Mouse (Mus musculus) heart, postnatal 0 days (tissue): ENCODE data around the gene Hes7. TPM values are rescaled to one million over a fixed set of nuclear protein-coding genes. Genes with fewer than 3 reads are reported as not detected.

Experiments
- ATAC-seq: fragments of 200-750 bp; cut with Nextera tagmentation; 2 replicates; pipeline ENCODE4 v1.8.0; 2017; ENCODE audit warnings: low read depth, moderate number of reproducible peaks, moderate library complexity; ENCODE audit not compliant: insufficient read depth
- DNase-seq: peaks from one replicate; pipeline ENCODE4 v3.0.0-alpha.2; 2016; ENCODE audit warnings: low spot score
- H3K27ac ChIP-seq: fragments of 300-500 bp; sonication (generic); 2 replicates; pipeline ENCODE4 v1.5.1; 2014; ENCODE audit warnings: low read depth, mild to moderate bottlenecking
- H3K27me3 ChIP-seq: fragments of 300-500 bp; sonication (generic); 2 replicates; pipeline ENCODE4 v1.6.1; 2014; ENCODE audit warnings: low read length, mixed read lengths; ENCODE audit not compliant: control insufficient read depth, insufficient read depth
- H3K36me3 ChIP-seq: fragments of 300-500 bp; sonication (generic); replicated peaks from 2 replicates; pipeline ENCODE4 v1.6.1; 2014; ENCODE audit warnings: low read length, mixed read lengths; ENCODE audit not compliant: control insufficient read depth, insufficient read depth
- H3K4me1 ChIP-seq: fragments of 300-500 bp; sonication (generic); 2 replicates; pipeline ENCODE4 v1.6.1; 2014; ENCODE audit warnings: antibody characterized with exemption; ENCODE audit not compliant: control insufficient read depth, insufficient read depth
- H3K4me2 ChIP-seq: fragments of 300-500 bp; sonication (generic); 2 replicates; pipeline ENCODE4 v1.6.1; 2014; ENCODE audit warnings: low read depth, mild to moderate bottlenecking, low read length, moderate library complexity
- H3K4me3 ChIP-seq: fragments of 300-500 bp; sonication (generic); 2 replicates; pipeline ENCODE4 v1.5.1; 2014; ENCODE audit warnings: low read depth, low read length
- H3K9ac ChIP-seq: fragments of 300-500 bp; sonication (generic); replicated peaks from 2 replicates; pipeline ENCODE4 v1.6.1; 2014; ENCODE audit warnings: low read depth, low read length, mixed read lengths
- H3K9me3 ChIP-seq: fragments of 300-500 bp; sonication (generic); replicated peaks from 2 replicates; pipeline ENCODE4 v1.6.1; 2016; ENCODE audit warnings: low read length; ENCODE audit not compliant: control insufficient read depth
- CTCF ChIP-seq: IDR thresholded peaks from 2 replicates; pipeline ENCODE4 v1.5.1; 2016; ENCODE audit warnings: antibody characterized with exemption, control low read depth, low read depth
- EP300 ChIP-seq: IDR thresholded peaks from 2 replicates; pipeline ENCODE4 v1.6.1; 2016; ENCODE audit warnings: antibody characterized with exemption, low read depth
- WGBS: fragments of 180-500 bp; shearing (Covaris S2); extraction: QIAGEN DNeasy Blood & Tissue Kit; methylation state at CpG from one replicate; pipeline ENCODE4 v1.1.7; 2014; 5-methylcytosine and 5-hydroxymethylcytosine counted together
- polyA plus RNA-seq: library from polyadenylated mRNA; unstranded; fragments of >200 nt; fragmentation: Nextera tagmentation; extraction: Ambion mirVana; gene quantifications from 2 replicates; pipeline ENCODE4 v1.2.1, GENCODE M21; 2015
- total RNA-seq: library from RNA; depleted of rRNA; stranded (reverse); fragments of >200 nt; gene quantifications from 2 replicates; pipeline ENCODE4 v1.2.3, GENCODE M21; 2014; ENCODE audit warnings: low replicate concordance

Hes7 gene
- total and polyA plus RNA-seq, 2 experiments from 2014 or later = 0.26 TPM; not detected in 1

- H3K27me3 ChIP-seq = no peaks in the 10 kb centered on the region
- H3K9me3 ChIP-seq = no peaks in the 10 kb centered on the region
- H3K9ac ChIP-seq = peak overlapping the region; percentile 50
- peaks cover 29% of the 10 kb centered on the region for H3K4me1 ChIP-seq
- H3K36me3 ChIP-seq = no peaks in the 10 kb centered on the region
- peak overlapping the region; percentile 90 for H3K4me2 ChIP-seq
- peak overlapping the region; percentile 68 for H3K4me3 ChIP-seq
- 0 out of 2 replicates have a peak, but pooled peaks have one; percentile 10 for TF ChIP-seq CTCF
- no peak for TF ChIP-seq EP300
- DNase-seq (peak; percentile 79), ATAC-seq (peak; percentile 51)
- H3K27ac ChIP-seq = peak overlapping the region; percentile 90
- under 1% methylated on average over 31 of the region's 31 CpGs for WGBS
Observed at GRCm38 (mm10) chr11:69123693-69124497, 3.7 kb downstream of the Hes7 start.

GRCm38 (mm10) chr11:69124498-69124847 is 4.3 kb downstream of the Hes7 start:
- Histone ChIP-seq H3K27ac (no peak overlapping the region), H3K9ac (no peak overlapping the region), H3K4me3 (peak overlapping the region; percentile 68; the same call in 1 of the 2 replicates), H3K36me3 (no peaks in the 10 kb centered on the region), H3K27me3 (no peaks in the 10 kb centered on the region), H3K9me3 (no peaks in the 10 kb centered on the region), H3K4me1 (peaks cover 25% of the 10 kb centered on the region), H3K4me2 (peak overlapping the region; percentile 90; the same call in 1 of the 2 replicates)
- no peak for TF ChIP-seq EP300
- no peak for TF ChIP-seq CTCF
- WGBS = 0% methylated on average over 3 of the region's 3 CpGs
- DNase-seq = peak; percentile 79
- peak; percentile 25 for ATAC-seq

- Histone ChIP-seq H3K9me3 (no peaks in the 10 kb centered on the region), H3K4me2 (peak overlapping the region; percentile 81), H3K27me3 (no peaks in the 10 kb centered on the region), H3K36me3 (no peaks in the 10 kb centered on the region), H3K4me3 (peak overlapping the region; percentile 57), H3K9ac (peak overlapping the region; percentile 33; the same call in 1 of the 2 replicates), H3K4me1 (peaks cover 22% of the 10 kb centered on the region), H3K27ac (peak overlapping the region; percentile 73)
- ATAC-seq (peak; percentile 25), DNase-seq (peak; percentile 87)
- under 1% methylated on average over 24 of the region's 24 CpGs for WGBS
- TF ChIP-seq CTCF (peak; percentile 41), EP300 (no peak)
Observed at GRCm38 (mm10) chr11:69125041-69125851, 5.0 kb downstream of the Hes7 start.

DNA sequence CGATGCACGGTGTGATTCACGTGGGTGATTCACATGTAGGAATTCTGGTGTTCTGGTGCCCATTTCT is 5.5 kb downstream of the Hes7 start, which contains the start of gene Aloxe3:
Gene Aloxe3 (plus strand): TSS at position 45 of the 67 bp plus-strand sequence.
- TF ChIP-seq EP300 (no peak), CTCF (no peak)
- ATAC-seq (no peak), DNase-seq (no peak)
- peak within 1 kb of the TSS; percentile 73 for H3K27ac ChIP-seq
- peaks cover 18% of the 10 kb centered on the region for H3K4me1 ChIP-seq
- H3K4me3 ChIP-seq = peak within 1 kb of the TSS; percentile 57
- H3K36me3 ChIP-seq = no peaks in the 10 kb centered on the region
- no peaks in the 10 kb centered on the region for H3K27me3 ChIP-seq
- peak within 1 kb of the TSS; percentile 81 for H3K4me2 ChIP-seq
- peak within 1 kb of the TSS; percentile 33; the same call in 1 of the 2 replicates for H3K9ac ChIP-seq
- H3K9me3 ChIP-seq = no peaks in the 10 kb centered on the region
- whole genome bisulfite sequencing = 1% methylated on average over 3 of the region's 3 CpGs

GRCm38 (mm10) chr11:69125919-69126705 is 5.9 kb downstream of the Hes7 start:
- no peaks in the 10 kb centered on the region for H3K9me3 ChIP-seq
- no peaks in the 10 kb centered on the region for H3K27me3 ChIP-seq
- TF ChIP-seq EP300 (no peak), CTCF (no peak)
- peak overlapping the region; percentile 57 for H3K4me3 ChIP-seq
- peak overlapping the region; percentile 81 for H3K4me2 ChIP-seq
- DNase-seq = no peak
- H3K9ac ChIP-seq = 0 out of 2 replicates have a peak overlapping the region, but pooled peaks have one; percentile 21
- H3K4me1 ChIP-seq = peaks cover 14% of the 10 kb centered on the region; the same call in 1 of the 2 replicates
- 21% methylated on average over 20 of the region's 20 CpGs for WGBS
- no peak for ATAC-seq
- no peaks in the 10 kb centered on the region for H3K36me3 ChIP-seq
- H3K27ac ChIP-seq = no peak overlapping the region
